Mouse (Mus musculus) cortical plate, adult 2 months (tissue): ENCODE measurements around the gene Supt3.

Experiments
- CTCF ChIP-seq: fragments of 200-500 bp; IDR thresholded peaks from 2 replicates; pipeline ENCODE4 v1.5.1; 2011; ENCODE audit warnings: mild to moderate bottlenecking, control low read depth, low read length; ENCODE audit not compliant: insufficient read depth; ENCODE audit errors: extremely low read depth
- POLR2A ChIP-seq: fragments of 200-500 bp; IDR thresholded peaks from 2 replicates; pipeline ENCODE4 v1.6.1; 2011; ENCODE audit warnings: mild to moderate bottlenecking, low read length, control low read depth; ENCODE audit not compliant: insufficient read depth; ENCODE audit errors: extremely low read depth

- no peak for TF ChIP-seq CTCF
- no peak for TF ChIP-seq POLR2A
Measured at GRCm38 (mm10) chr17:45004477-45005170, 227.7 kb downstream of the Supt3 start.
